Mouse (Mus musculus): Measurements from ENCODE around the gene Tmem150c. TPM values are rescaled to one million over a fixed set of nuclear protein-coding genes. Genes with fewer than 3 reads are reported as not detected.

Gene Tmem150c
- polyA plus RNA-seq, 1 experiment from 2014 or later, result 1.4 TPM

DNA sequence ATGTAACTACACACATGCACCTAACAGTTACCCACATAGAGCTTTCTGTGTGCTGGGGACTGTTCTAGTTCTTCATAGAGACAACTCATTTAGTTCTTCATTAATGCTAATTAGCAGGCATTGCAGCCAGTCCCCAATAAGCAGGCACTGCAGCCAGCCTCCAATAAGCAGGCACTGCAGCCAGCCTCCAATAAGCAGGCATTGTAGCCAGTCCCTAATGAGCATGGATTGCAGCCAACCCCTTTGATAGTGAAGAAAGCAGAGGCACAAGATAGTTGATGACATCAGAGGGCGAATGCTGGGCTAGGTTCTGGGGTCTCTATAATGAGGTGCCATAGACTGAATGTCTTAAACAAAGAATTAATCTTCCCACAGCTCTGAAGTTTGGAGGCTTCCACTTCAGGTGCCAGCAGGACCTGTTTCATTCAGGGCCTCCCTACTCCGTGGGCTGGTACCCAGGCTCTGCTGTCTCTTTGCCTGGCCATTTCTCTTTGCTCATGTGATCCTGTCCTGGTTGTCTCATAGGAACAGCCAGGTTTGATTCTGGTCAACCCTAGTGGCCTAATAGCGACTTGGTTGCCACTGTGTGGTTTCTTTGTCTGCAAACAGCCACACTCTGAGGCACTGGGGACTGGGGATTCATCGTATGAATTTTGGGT lies 18.6 kb upstream of the Tmem150c start:
- 83% methylated on average over 4 of the region's 4 CpGs for WGBS
- H3K4me3 ChIP-seq (ENCODE audit: low read depth, low read length), result no peak overlapping the region
- ATAC-seq (replicated peaks; ENCODE audit: low FRiP score, low TSS enrichment, low read depth) (no peak), DNase-seq (ENCODE audit: low spot score) (no peak)
- no peaks in the 10 kb centered on the region for H3K27me3 ChIP-seq (replicated peaks; ENCODE audit: control insufficient read depth, insufficient read depth, low read length)
- no peaks in the 10 kb centered on the region for H3K36me3 ChIP-seq (ENCODE audit: control insufficient read depth, insufficient read depth, low read length)
- no peaks in the 10 kb centered on the region for H3K9me3 ChIP-seq (ENCODE audit: control insufficient read depth, low read length)
- H3K4me1 ChIP-seq (replicated peaks; ENCODE audit: control insufficient read depth, insufficient read depth, low read length), result no peaks in the 10 kb centered on the region
- no peak overlapping the region for H3K4me2 ChIP-seq (ENCODE audit: low read length)
- H3K27ac ChIP-seq (ENCODE audit: low read depth), result no peak overlapping the region
- no peak overlapping the region for H3K9ac ChIP-seq (ENCODE audit: low read length)

DNA sequence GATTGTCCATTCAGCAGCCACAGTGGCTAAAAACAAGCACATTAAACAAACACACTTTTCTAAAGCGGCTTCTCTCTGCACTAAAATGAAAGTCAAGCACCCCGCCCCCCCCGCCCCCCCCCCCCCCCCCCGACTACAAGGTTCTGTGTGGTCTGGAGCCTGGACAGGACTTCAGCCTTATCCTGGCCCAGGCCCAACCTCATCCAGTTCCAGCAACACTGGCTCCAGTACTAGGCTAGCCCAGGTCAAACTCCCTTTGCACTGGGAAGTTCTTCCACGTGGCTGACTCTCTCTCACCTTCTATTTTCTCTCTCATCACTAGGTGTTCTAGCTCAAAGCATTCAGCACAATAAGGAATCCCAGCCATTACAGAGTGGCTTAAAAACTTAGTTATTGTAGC lies 17.9 kb upstream of the Tmem150c start:
- ATAC-seq (replicated peaks; ENCODE audit: low FRiP score, low TSS enrichment, low read depth) (no peak), DNase-seq (ENCODE audit: low spot score) (no peak)
- Histone ChIP-seq H3K27ac (ENCODE audit: low read depth) (no peak overlapping the region), H3K4me2 (ENCODE audit: low read length) (no peak overlapping the region), H3K27me3 (replicated peaks; ENCODE audit: control insufficient read depth, insufficient read depth, low read length) (no peaks in the 10 kb centered on the region), H3K4me3 (ENCODE audit: low read depth, low read length) (no peak overlapping the region), H3K36me3 (ENCODE audit: control insufficient read depth, insufficient read depth, low read length) (no peaks in the 10 kb centered on the region), H3K9ac (ENCODE audit: low read length) (no peak overlapping the region), H3K4me1 (replicated peaks; ENCODE audit: control insufficient read depth, insufficient read depth, low read length) (no peaks in the 10 kb centered on the region), H3K9me3 (ENCODE audit: control insufficient read depth, low read length) (no peaks in the 10 kb centered on the region)
- WGBS, result 76% methylated on average over 4 of the region's 5 CpGs

DNA sequence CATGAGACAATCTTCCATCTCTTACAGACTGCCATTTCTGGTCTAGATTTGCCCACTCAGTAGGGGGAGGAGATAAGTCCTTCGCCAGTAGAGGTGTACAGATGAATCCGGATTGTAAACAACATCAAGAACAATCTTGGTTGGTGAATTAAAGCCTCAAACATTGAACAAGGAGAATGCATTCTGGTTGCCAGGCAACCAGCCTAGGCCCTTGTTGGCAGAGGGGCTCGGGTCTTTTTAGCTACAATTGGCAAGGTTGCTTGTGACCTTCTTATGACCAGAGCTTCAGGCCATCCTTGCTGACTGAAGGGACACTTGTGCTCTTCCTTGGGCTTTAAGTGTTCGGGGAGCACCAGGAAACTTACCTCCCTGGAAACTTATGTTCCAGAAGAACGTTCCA lies 16.5 kb upstream of the Tmem150c start:
- 72% methylated on average over 5 of the region's 5 CpGs for WGBS
- Histone ChIP-seq H3K27me3 (replicated peaks; ENCODE audit: control insufficient read depth, insufficient read depth, low read length) (no peaks in the 10 kb centered on the region), H3K9me3 (ENCODE audit: control insufficient read depth, low read length) (no peaks in the 10 kb centered on the region), H3K27ac (ENCODE audit: low read depth) (no peak overlapping the region), H3K4me1 (replicated peaks; ENCODE audit: control insufficient read depth, insufficient read depth, low read length) (no peaks in the 10 kb centered on the region), H3K36me3 (ENCODE audit: control insufficient read depth, insufficient read depth, low read length) (no peaks in the 10 kb centered on the region), H3K4me3 (ENCODE audit: low read depth, low read length) (no peak overlapping the region), H3K4me2 (ENCODE audit: low read length) (no peak overlapping the region), H3K9ac (ENCODE audit: low read length) (no peak overlapping the region)
- no peak for ATAC-seq (replicated peaks; ENCODE audit: low FRiP score, low TSS enrichment, low read depth)
- DNase-seq (ENCODE audit: low spot score), result no peak

DNA sequence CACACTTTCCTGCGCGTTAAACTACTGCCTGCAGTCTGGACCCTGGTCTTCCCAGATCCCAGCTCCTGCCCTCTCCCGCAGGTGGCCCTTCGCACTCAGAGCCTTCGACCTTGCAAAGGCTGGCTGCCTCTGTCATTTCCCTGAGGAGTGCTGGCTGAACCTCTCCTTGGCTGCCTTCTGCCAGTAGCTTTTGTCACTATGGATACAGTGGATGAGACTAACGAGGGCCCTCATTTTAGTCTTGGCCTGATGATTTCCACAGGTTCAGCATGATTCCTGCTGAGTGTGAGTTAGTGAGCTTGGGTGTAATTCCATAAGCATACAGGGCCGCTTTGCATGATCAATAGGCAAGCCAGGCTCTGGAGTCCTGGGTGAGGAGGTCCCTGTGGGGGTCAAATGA lies 16.0 kb upstream of the Tmem150c start:
- Histone ChIP-seq H3K4me1 (replicated peaks; ENCODE audit: control insufficient read depth, insufficient read depth, low read length) (no peaks in the 10 kb centered on the region), H3K4me2 (ENCODE audit: low read length) (no peak overlapping the region), H3K36me3 (ENCODE audit: control insufficient read depth, insufficient read depth, low read length) (no peaks in the 10 kb centered on the region), H3K27ac (ENCODE audit: low read depth) (no peak overlapping the region), H3K9ac (ENCODE audit: low read length) (no peak overlapping the region), H3K4me3 (ENCODE audit: low read depth, low read length) (no peak overlapping the region), H3K27me3 (replicated peaks; ENCODE audit: control insufficient read depth, insufficient read depth, low read length) (no peaks in the 10 kb centered on the region), H3K9me3 (ENCODE audit: control insufficient read depth, low read length) (no peaks in the 10 kb centered on the region)
- no peak for DNase-seq (ENCODE audit: low spot score)
- 82% methylated on average over 7 of the region's 7 CpGs for WGBS
- no peak for ATAC-seq (replicated peaks; ENCODE audit: low FRiP score, low TSS enrichment, low read depth)

DNA sequence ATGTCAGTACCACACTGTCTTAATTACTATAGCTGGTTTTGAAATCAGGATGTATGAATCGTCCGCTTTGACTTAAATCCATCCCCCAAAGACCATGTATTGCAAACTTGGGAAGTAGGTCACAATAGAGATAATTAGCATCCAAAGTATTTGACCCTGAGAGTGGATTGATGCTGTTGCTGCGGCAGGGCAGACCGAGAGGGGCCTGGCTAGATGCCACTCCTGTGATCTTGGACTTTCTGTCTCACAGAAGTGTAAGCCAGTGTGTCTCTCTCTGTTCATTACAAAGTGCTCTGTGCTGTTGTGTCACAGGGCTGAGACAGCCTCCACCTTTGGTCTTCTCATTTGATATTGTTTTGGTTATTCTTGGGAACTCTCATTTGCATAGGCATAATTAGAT lies 12.5 kb upstream of the Tmem150c start:
- Histone ChIP-seq H3K4me3 (ENCODE audit: low read depth, low read length) (no peak overlapping the region), H3K9ac (ENCODE audit: low read length) (no peak overlapping the region), H3K4me2 (ENCODE audit: low read length) (no peak overlapping the region), H3K36me3 (ENCODE audit: control insufficient read depth, insufficient read depth, low read length) (no peaks in the 10 kb centered on the region), H3K27ac (ENCODE audit: low read depth) (no peak overlapping the region), H3K4me1 (replicated peaks; ENCODE audit: control insufficient read depth, insufficient read depth, low read length) (no peaks in the 10 kb centered on the region), H3K9me3 (ENCODE audit: control insufficient read depth, low read length) (no peaks in the 10 kb centered on the region), H3K27me3 (replicated peaks; ENCODE audit: control insufficient read depth, insufficient read depth, low read length) (no peaks in the 10 kb centered on the region)
- WGBS, result 78% methylated on average over 4 of the region's 4 CpGs
- ATAC-seq (replicated peaks; ENCODE audit: low FRiP score, low TSS enrichment, low read depth) (no peak), DNase-seq (ENCODE audit: low spot score) (no peak)

DNA sequence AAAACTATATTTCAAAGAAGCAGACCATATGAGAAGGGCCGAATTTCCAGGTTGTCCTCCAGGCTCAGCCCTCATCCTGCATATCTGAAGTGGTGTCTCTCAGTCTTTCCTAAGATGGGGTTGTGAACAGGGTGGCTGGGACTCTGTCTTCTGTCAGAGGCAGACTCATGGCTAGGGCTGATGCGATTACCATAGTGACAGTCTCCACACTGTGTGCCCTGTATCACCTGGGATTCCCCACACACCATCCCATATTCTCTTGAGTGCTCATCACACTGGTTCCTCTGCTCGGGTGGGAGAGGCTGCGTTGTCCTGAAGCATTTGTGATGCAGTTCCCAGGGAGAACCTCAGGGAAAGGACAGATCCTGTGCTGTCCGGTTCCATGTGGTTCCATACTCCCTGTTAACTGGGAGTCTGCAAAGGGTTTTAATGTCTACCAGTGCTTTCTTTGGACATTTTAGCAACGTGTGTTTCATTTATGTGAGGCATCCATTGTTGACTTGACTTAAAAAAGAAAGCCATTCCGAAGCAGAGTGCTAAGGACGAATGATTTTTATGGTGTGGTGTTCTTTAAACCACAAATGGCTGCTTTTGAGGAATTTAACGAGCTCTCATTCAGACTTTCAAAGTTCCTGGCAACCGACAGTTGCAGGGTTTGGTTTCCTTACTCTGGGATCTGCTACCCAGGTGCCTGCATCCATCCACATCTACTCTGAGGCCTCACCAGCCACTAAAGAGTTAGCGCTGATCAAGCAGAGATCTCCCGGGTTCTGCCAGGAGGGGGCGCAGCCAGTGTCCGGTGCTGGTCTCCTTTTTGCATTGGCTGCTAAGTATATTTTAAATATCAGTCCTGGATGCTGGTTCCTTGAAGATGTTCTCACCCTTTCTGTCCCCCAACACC lies 7.2 kb upstream of the Tmem150c start:
- peak; percentile 83 for DNase-seq (ENCODE audit: low spot score)
- no peak for ATAC-seq (replicated peaks; ENCODE audit: low FRiP score, low TSS enrichment, low read depth)
- WGBS, result 52% methylated on average over 14 of the region's 14 CpGs

DNA sequence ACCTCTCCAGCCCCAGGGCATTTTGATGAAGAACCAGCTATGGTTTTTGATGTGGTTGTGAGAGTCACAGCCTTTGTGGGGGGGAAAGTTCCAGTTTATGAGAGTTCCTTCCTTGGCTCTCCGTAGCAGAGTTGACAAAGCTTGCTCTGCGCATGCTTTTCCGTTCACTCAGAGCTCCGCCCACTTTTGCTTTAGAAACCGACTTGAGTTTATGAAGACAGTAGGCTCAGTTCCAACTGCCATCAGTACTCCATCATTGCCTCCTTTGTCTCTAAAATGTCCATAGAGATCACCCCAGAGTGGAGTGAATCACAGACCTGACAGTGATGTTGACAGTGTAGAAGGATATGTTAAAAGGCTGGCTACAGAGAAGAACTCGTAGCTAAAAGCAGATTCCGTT lies 3.8 kb upstream of the Tmem150c start:
- ATAC-seq (replicated peaks; ENCODE audit: low FRiP score, low TSS enrichment, low read depth) (no peak), DNase-seq (ENCODE audit: low spot score) (no peak)
- H3K27me3 ChIP-seq (replicated peaks; ENCODE audit: control insufficient read depth, insufficient read depth, low read length), result peaks cover 10% of the 10 kb centered on the region
- H3K4me3 ChIP-seq (ENCODE audit: low read depth, low read length), result no peak overlapping the region
- H3K4me1 ChIP-seq (replicated peaks; ENCODE audit: control insufficient read depth, insufficient read depth, low read length), result 0 out of 2 replicates have a peak, but pooled peaks cover 3% of the 10 kb centered on the region
- no peaks in the 10 kb centered on the region for H3K9me3 ChIP-seq (ENCODE audit: control insufficient read depth, low read length)
- no peak overlapping the region for H3K27ac ChIP-seq (ENCODE audit: low read depth)
- H3K4me2 ChIP-seq (ENCODE audit: low read length), result no peak overlapping the region
- H3K9ac ChIP-seq (ENCODE audit: low read length), result no peak overlapping the region
- 62% methylated on average over 7 of the region's 7 CpGs for WGBS
- no peaks in the 10 kb centered on the region for H3K36me3 ChIP-seq (ENCODE audit: control insufficient read depth, insufficient read depth, low read length)

More for the DNA sequence above, 7.2 kb upstream of the Tmem150c start:
- 0 out of 2 replicates have a peak, but pooled peaks cover 3% of the 10 kb centered on the region for H3K4me1 ChIP-seq (replicated peaks; ENCODE audit: control insufficient read depth, insufficient read depth, low read length)
- H3K4me3 ChIP-seq (ENCODE audit: low read depth, low read length), result no peak overlapping the region
- H3K9me3 ChIP-seq (ENCODE audit: control insufficient read depth, low read length), result no peaks in the 10 kb centered on the region
- H3K27me3 ChIP-seq (replicated peaks; ENCODE audit: control insufficient read depth, insufficient read depth, low read length), result no peaks in the 10 kb centered on the region
- H3K9ac ChIP-seq (ENCODE audit: low read length), result no peak overlapping the region
- H3K4me2 ChIP-seq (ENCODE audit: low read length), result no peak overlapping the region
- H3K36me3 ChIP-seq (ENCODE audit: control insufficient read depth, insufficient read depth, low read length), result no peaks in the 10 kb centered on the region
- H3K27ac ChIP-seq (ENCODE audit: low read depth), result no peak overlapping the region

DNA sequence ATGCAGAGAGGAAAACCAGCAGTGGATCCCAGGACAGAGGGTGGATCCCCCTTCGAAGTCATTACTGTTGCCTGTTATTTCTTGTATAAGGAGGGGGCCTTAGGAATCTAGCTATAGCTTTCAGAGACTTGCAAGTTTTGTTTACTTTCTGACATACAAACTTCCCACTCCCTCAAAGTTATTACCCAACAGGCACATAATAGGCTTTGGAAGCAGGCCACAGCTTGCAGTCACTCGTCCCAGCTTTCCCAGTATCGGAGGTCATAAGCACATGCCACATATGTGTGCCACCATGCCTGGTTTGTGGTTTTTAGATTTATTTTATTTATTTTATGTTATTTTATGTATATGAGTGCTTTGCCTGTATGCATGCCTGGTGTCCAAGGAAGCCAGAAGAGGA lies 3.2 kb upstream of the Tmem150c start:
- ATAC-seq (replicated peaks; ENCODE audit: low FRiP score, low TSS enrichment, low read depth) (no peak), DNase-seq (ENCODE audit: low spot score) (no peak)
- no peak overlapping the region for H3K27ac ChIP-seq (ENCODE audit: low read depth)
- no peak overlapping the region for H3K9ac ChIP-seq (ENCODE audit: low read length)
- H3K9me3 ChIP-seq (ENCODE audit: control insufficient read depth, low read length), result no peaks in the 10 kb centered on the region
- 66% methylated on average over 3 of the region's 3 CpGs for WGBS
- 0 out of 2 replicates have a peak, but pooled peaks cover 3% of the 10 kb centered on the region for H3K4me1 ChIP-seq (replicated peaks; ENCODE audit: control insufficient read depth, insufficient read depth, low read length)
- H3K36me3 ChIP-seq (ENCODE audit: control insufficient read depth, insufficient read depth, low read length), result no peaks in the 10 kb centered on the region
- H3K4me3 ChIP-seq (ENCODE audit: low read depth, low read length), result no peak overlapping the region
- no peak overlapping the region for H3K4me2 ChIP-seq (ENCODE audit: low read length)
- peaks cover 15% of the 10 kb centered on the region for H3K27me3 ChIP-seq (replicated peaks; ENCODE audit: control insufficient read depth, insufficient read depth, low read length)
